Mouse (Mus musculus): ENCODE results near the gene Tmcc3. TPM values are rescaled to one million over a fixed set of nuclear protein-coding genes. Genes with fewer than 3 reads are reported as not detected.

Tmcc3 gene
- total RNA-seq, 2 experiments from 2014 or later: 0.24 TPM; not detected in 1

GRCm38 (mm10) chr10:94495496-94496235 lies 183.9 kb downstream of the Tmcc3 start:
- no peak for ATAC-seq (replicated peaks; ENCODE audit: low FRiP score, low TSS enrichment, poor library complexity, severe bottlenecking)

GRCm38 (mm10) chr10:94496826-94497440 lies 185.2 kb downstream of the Tmcc3 start:
- no peak for ATAC-seq (replicated peaks; ENCODE audit: low FRiP score, low TSS enrichment, poor library complexity, severe bottlenecking)

- no peak for ATAC-seq (replicated peaks; ENCODE audit: low FRiP score, low TSS enrichment, poor library complexity, severe bottlenecking)
These were observed 188.6 kb downstream of the Tmcc3 start for GRCm38 (mm10) chr10:94500210-94500876.

GRCm38 (mm10) chr10:94500877-94501273 lies 189.1 kb downstream of the Tmcc3 start:
- no peak for ATAC-seq (replicated peaks; ENCODE audit: low FRiP score, low TSS enrichment, poor library complexity, severe bottlenecking)

- ATAC-seq (replicated peaks; ENCODE audit: low FRiP score, low TSS enrichment, poor library complexity, severe bottlenecking): no peak
These were observed 190.0 kb downstream of the Tmcc3 start for GRCm38 (mm10) chr10:94501796-94502195.

GRCm38 (mm10) chr10:94505248-94505772 lies 193.6 kb downstream of the Tmcc3 start:
- no peak for ATAC-seq (replicated peaks; ENCODE audit: low FRiP score, low TSS enrichment, poor library complexity, severe bottlenecking)

- no peak for ATAC-seq (replicated peaks; ENCODE audit: low FRiP score, low TSS enrichment, poor library complexity, severe bottlenecking)
These were observed 197.1 kb downstream of the Tmcc3 start for GRCm38 (mm10) chr10:94508863-94509262.

- no peak for ATAC-seq (replicated peaks; ENCODE audit: low FRiP score, low TSS enrichment, poor library complexity, severe bottlenecking)
These were observed 201.0 kb downstream of the Tmcc3 start for GRCm38 (mm10) chr10:94512771-94513170.

GRCm38 (mm10) chr10:94514091-94514505 lies 202.3 kb downstream of the Tmcc3 start:
- no peak for ATAC-seq (replicated peaks; ENCODE audit: low FRiP score, low TSS enrichment, poor library complexity, severe bottlenecking)

GRCm38 (mm10) chr10:94514506-94515178 lies 202.9 kb downstream of the Tmcc3 start:
- ATAC-seq (replicated peaks; ENCODE audit: low FRiP score, low TSS enrichment, poor library complexity, severe bottlenecking): peak; percentile 73

GRCm38 (mm10) chr10:94515179-94515545 lies 203.4 kb downstream of the Tmcc3 start:
- ATAC-seq (replicated peaks; ENCODE audit: low FRiP score, low TSS enrichment, poor library complexity, severe bottlenecking): peak; percentile 77

GRCm38 (mm10) chr10:94515583-94515982 lies 203.8 kb downstream of the Tmcc3 start:
- no peak for ATAC-seq (replicated peaks; ENCODE audit: low FRiP score, low TSS enrichment, poor library complexity, severe bottlenecking)

GRCm38 (mm10) chr10:94519887-94520286 lies 208.1 kb downstream of the Tmcc3 start:
- no peak for ATAC-seq (replicated peaks; ENCODE audit: low FRiP score, low TSS enrichment, poor library complexity, severe bottlenecking)

- no peak for ATAC-seq (replicated peaks; ENCODE audit: low FRiP score, low TSS enrichment, poor library complexity, severe bottlenecking)
These were observed 208.8 kb downstream of the Tmcc3 start for GRCm38 (mm10) chr10:94520306-94521106.

- peak; percentile 54 for ATAC-seq (replicated peaks; ENCODE audit: low FRiP score, low TSS enrichment, poor library complexity, severe bottlenecking)
These were observed 209.3 kb downstream of the Tmcc3 start for GRCm38 (mm10) chr10:94521107-94521401.

GRCm38 (mm10) chr10:94521776-94522175 lies 210.0 kb downstream of the Tmcc3 start:
- ATAC-seq (replicated peaks; ENCODE audit: low FRiP score, low TSS enrichment, poor library complexity, severe bottlenecking): 0 out of 2 replicates have a peak, but pooled peaks have one; percentile 41

- ATAC-seq (replicated peaks; ENCODE audit: low FRiP score, low TSS enrichment, poor library complexity, severe bottlenecking): 0 out of 2 replicates have a peak, but pooled peaks have one; percentile 32
These were observed 211.5 kb downstream of the Tmcc3 start for GRCm38 (mm10) chr10:94523297-94523696.

- ATAC-seq (replicated peaks; ENCODE audit: low FRiP score, low TSS enrichment, poor library complexity, severe bottlenecking): no peak
These were observed 212.0 kb downstream of the Tmcc3 start for GRCm38 (mm10) chr10:94523711-94524156.

- no peak for ATAC-seq (replicated peaks; ENCODE audit: low FRiP score, low TSS enrichment, poor library complexity, severe bottlenecking)
These were observed 213.2 kb downstream of the Tmcc3 start for GRCm38 (mm10) chr10:94524966-94525365.

Measured in megakaryocyte-erythroid progenitor cell, adult 5-6 weeks (primary cell).